Mouse (Mus musculus) layer of hippocampus, postnatal 10 days (tissue): ENCODE results near the gene St7l. TPM values are rescaled to one million over a fixed set of nuclear protein-coding genes. Genes with fewer than 3 reads are reported as not detected.
"Not testable (repeated sequence)": the region's sequence is repeated elsewhere in the genome, so short reads cannot be mapped to it uniquely, and the experiment has no call there.

ENCODE experiments used
- DNase-seq, 2 experiments: peaks; one replicate each; pipeline ENCODE4 v3.0.0; 2021; ENCODE audit warnings: low spot score in 2 of 2
- long read RNA-seq: library from polyadenylated mRNA; stranded (forward); transcript quantifications from one replicate; pipeline ENCODE4 v2.0.0, GENCODE M21; 2023
- total RNA-seq, 2 experiments: library from RNA; stranded (reverse); gene quantifications; 2 replicates each; pipeline ENCODE4 v1.2.3; 2021

St7l gene
- 10 to 100 TPM; 24.4 to 37.5 TPM for total RNA-seq
- long read RNA-seq, full-length matches to known transcripts = 20 of 63 reads
- long read RNA-seq, partial matches to known transcripts = 41 of 63 reads
- long read RNA-seq, other reads (novel, unspliced or antisense) = 2 of 63 reads

- DNase-seq = peak; percentile 87 to 92
Measured at GRCm38 (mm10) chr3:104863786-104864650, at the start of gene St7l, which contains the start of gene Capza1. St7l (plus strand) TSS chr3:104864005. Capza1 (minus strand) TSS chr3:104864505.

GRCm38 (mm10) chr3:104814746-104815145 lies 49.1 kb upstream of the St7l start:
- DNase-seq = no peak

DNA sequence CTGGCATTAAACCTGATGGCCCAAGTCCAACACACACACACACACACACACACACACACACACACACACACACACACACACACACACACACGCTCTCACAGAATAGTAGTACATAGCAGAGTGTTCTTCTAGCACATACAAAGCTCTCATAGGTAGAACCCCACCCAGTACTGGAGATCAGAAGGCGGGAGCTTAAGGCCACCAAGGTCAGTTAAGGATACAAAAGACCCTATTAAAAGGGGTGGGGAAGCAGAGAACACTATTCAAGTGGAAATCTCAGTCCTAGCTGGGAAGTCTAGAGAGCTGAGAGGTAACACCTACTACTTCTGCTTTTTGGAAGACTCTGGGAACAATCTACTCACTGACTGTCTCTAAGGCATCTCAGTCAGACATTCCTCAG lies 48.5 kb upstream of the St7l start:
- DNase-seq = no peak

DNA sequence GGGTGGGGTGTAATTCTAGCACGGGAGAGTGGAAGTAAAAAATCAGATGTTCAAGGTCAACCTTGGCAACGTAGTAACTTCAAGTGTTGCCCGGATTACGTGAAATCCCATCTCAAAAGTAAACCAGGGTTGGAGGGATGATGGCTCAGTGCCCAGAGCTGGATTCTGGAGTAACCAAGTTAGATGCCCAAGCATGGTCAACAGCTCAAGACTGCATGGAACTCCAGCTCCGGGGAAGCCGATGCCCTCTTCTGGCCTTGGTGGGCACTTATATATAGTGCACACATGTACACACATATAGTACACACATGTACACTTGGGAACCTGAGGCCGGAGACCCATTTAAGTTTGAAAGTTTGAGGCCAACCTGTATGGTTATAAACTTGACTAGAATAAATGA lies 47.7 kb upstream of the St7l start:
- DNase-seq = no peak

DNA sequence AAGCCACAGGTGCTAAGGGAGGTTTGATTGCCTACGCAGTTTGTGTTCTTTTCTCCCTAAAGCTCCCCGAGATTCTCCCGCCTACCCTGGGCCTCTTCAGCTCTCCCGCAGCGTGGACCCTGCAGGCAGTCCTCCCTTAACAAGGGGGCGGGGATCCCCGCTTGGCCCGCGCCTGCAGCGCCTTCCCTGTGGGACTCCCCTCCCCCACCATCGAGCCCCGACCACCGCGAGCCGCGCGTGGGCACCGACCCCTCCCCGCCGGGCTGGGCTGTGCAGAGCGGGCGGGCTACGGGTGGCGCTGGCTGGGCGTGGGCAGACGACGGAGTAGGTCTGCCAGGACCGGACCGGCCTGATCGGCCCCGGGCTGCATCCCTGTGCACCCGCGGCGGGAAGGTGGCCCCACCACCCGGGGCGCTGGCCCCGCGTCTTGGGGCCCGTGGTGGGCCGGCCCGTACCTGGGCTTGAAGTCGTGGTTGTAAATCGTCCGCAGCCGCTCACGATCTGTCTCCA lies 46.3 kb upstream of the St7l start:
- DNase-seq = peak; percentile 65 to 75

GRCm38 (mm10) chr3:104817991-104818748 lies 45.6 kb upstream of the St7l start, which contains the start of gene Mov10:
Mov10 (minus strand) TSS chr3:104818563.
- peak; percentile 51 to 67 for DNase-seq

- DNase-seq = no peak
Measured at GRCm38 (mm10) chr3:104818749-104819134, 45.1 kb upstream of the St7l start.

DNA sequence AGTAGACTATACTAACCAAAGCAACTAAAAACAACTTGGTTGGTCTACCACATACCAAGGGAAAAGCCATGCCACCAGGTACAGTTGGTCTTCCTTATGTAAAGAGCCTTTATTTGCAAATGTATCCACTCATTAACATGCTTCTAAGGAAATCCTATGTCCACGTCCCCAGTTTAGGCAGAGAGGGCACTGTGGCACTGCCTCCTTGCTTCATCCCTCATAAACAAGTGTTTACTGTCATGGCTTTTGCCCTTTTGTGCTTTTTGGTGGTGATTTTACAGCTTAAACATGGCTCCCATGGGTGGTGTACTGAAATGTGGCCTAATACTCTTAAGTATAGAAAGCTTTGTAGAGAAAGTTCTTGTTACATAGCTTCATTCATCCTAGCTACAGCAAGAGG lies 43.4 kb upstream of the St7l start:
- no peak for DNase-seq

DNA sequence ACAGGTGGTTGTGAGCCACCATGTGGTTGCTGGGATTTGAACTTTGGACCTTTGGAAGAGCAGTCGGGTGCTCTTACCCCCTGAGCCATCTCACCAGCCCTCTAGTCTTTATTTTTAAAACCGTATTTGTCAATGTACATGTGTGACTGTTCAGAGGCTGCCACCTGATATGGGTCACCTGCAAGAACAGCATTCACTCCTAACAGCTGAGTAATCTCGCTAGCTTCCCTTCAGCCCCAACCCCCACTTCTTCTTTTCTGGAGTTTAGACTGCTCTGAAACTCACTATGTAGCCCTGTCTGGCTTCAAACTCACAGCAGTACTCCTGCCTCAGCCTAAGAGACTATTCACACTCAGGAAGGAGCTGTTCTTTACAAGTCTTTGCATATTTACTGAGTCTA lies 41.4 kb upstream of the St7l start:
- no peak for DNase-seq

- no peak for DNase-seq
Measured at GRCm38 (mm10) chr3:104835797-104836196, 28.0 kb upstream of the St7l start.

- no peak for DNase-seq
Measured at GRCm38 (mm10) chr3:104841049-104841448, 22.8 kb upstream of the St7l start.

DNA sequence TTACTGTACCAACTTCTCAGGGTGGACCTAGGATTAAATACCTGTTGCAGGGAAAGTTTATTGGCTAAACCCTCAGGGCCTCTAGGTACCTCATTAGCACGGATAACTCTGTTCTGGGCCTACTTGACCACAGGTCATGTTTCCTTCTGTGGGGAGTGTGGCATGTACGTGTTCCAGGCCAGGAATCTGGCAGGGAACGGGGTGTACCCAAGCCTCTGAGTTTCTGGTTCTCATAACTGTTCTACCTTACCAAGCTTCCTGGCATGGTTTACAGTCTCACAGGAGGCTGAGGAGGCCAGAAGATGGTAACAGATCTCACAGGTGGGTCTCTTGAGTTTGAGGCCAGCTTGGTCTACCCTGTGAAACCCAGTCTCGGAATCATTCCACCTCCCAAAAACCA lies 17.2 kb upstream of the St7l start:
- DNase-seq = no peak

- DNase-seq = no peak
Measured at GRCm38 (mm10) chr3:104854465-104854864, 9.3 kb upstream of the St7l start.

- no peak for DNase-seq
Measured at GRCm38 (mm10) chr3:104854866-104855265, 8.9 kb upstream of the St7l start.

DNA sequence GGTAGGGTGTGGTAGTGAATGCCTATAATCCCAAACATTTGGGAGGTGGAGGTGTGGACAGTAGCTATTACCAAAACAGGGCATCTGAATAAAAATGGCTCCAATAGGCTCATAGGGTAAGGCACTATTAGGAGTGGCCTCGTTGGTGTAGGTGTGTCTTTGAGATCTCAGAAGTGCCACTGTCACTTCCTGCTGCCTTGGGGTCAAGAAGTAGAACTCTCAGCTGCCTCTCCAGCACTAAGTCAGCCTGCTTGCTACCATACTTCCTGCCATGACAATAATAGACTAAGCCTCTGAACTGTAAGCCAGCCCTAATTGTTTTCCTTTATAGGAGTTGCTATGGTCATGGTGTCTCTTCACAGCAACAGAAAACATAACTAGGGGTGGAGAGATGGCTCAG lies 7.7 kb upstream of the St7l start:
- DNase-seq = no peak

GRCm38 (mm10) chr3:104858560-104858959 lies 5.2 kb upstream of the St7l start:
- DNase-seq = no peak

DNA sequence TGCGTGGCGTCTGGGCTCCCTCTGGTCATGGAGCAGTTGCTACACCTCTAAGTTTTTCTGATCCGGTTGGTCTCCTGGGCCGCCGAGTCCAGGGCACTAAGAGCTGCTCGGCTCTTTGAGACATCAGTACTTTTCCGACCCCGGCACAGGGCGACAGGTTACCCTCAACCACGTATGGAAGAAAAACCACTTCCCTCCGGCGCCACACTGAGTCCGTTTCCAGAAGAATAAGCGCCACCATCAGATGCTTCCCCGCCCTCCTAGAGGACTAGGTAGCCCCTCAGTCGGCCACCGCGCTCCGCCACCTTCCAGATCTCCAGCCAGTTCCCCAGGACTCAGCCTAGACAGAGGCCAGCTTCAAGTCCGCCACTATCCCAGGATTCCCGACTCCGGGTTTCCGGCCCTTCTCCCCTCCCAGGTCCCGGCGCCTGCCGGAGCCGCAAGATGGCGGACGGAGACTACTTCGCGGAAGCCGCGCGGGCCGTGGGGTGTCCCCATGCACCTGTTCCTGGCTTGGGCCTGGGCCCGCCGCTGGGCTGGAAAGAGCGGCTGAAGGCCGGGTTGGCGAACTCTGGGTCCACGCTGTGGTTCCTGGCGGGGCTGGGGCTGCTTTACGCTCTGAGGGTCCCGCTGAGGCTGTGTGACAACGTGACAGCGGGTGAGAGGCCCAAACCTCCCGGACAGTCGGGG lies 991 bp downstream of the St7l start:
- peak; percentile 87 to 92 for DNase-seq

GRCm38 (mm10) chr3:104865341-104865788 lies 1.6 kb downstream of the St7l start:
- DNase-seq = no peak

DNA sequence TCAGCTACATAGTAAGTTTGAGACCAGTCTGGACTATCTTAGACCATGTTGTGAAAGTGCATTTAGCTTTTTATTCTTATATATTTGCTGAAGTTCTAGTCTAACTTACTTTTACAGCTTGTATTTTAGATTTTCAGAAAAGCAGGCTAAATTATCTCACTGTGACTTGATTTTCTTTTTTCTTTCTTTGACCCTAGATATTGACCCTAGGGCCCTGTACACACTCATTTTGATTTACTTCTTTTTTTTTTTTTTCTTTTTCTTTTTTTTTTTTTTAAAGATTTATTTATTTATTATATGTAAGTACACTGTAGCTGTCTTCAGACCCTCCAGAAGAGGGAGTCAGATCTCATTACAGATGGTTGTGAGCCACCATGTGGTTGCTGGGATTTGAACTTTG lies 2.9 kb downstream of the St7l start:
- not testable (repeated sequence) for DNase-seq

DNA sequence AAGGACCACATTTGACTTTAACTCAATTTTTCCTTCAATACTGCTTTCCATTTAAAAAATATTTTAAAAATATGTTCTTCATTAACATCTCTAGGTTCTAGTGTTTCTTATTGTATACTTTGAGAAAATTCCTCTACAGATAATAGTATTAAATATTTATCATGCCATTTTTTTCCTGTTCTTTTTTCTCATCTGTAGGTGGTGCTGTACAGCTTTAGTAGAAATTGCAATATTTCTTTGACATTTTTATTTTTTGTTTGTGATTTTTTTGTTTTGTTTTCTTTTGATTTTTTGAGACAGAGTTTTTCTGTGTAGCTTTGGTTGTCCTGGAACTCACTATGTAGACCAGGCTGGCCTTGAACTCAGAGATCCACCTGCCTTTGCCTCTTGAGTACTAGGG lies 5.8 kb downstream of the St7l start:
- DNase-seq = no peak

- no peak for DNase-seq
Measured at GRCm38 (mm10) chr3:104888585-104888984, 24.8 kb downstream of the St7l start.
